Mouse (Mus musculus): Measurements from ENCODE around the gene Spg7. TPM values are rescaled to one million over a fixed set of nuclear protein-coding genes. Genes with fewer than 3 reads are reported as not detected.
"Not testable (repeated sequence)": the region's sequence is repeated elsewhere in the genome, so short reads cannot be mapped to it uniquely, and the experiment has no call there.

The Spg7 gene
- total and polyA plus RNA-seq, 3 experiments: 74.4 to 113 (median 88.2) TPM

GRCm38 (mm10) chr8:123020859-123021258, 41.9 kb upstream of the Spg7 start:
- peaks cover 24% of the 10 kb centered on the region for H3K36me3 ChIP-seq (ENCODE audit: control insufficient read depth, insufficient read depth, low read length)
- no peak for TF ChIP-seq POLR2A (IDR thresholded peaks at IDR 0.05; ENCODE audit: insufficient read depth, low read depth, low read length)
- no peak for TF ChIP-seq EP300 (IDR thresholded peaks at IDR 0.05; ENCODE audit: insufficient read depth, low read depth, low read length)
- no peak for TF ChIP-seq CTCF (IDR thresholded peaks at IDR 0.05)
- peaks cover 7% of the 10 kb centered on the region for H3K79me2 ChIP-seq (replicated peaks; ENCODE audit: control insufficient read depth, insufficient read depth, low read length)
- H3K4me1 ChIP-seq (ENCODE audit: control insufficient read depth, insufficient read depth, low read length): peaks cover 32% of the 10 kb centered on the region
- intact Hi-C loops (cut with DNase I): no loop called here
- 35% methylated on average over 2 of the region's 2 CpGs for WGBS
- H3K27ac ChIP-seq: no peak overlapping the region
- H3K9ac ChIP-seq (ENCODE audit: low read depth, low read length): no peak overlapping the region
- no peak overlapping the region for H3K4me3 ChIP-seq
- H3K27me3 ChIP-seq (ENCODE audit: control insufficient read depth, insufficient read depth, low read length): no peaks in the 10 kb centered on the region
- DNase-seq: no peak

- Histone ChIP-seq H3K4me1 (ENCODE audit: control insufficient read depth, insufficient read depth, low read length) (peaks cover 31% of the 10 kb centered on the region), H3K79me2 (replicated peaks; ENCODE audit: control insufficient read depth, insufficient read depth, low read length) (peaks cover 9% of the 10 kb centered on the region), H3K4me3 (no peak overlapping the region), H3K9ac (ENCODE audit: low read depth, low read length) (no peak overlapping the region), H3K27me3 (ENCODE audit: control insufficient read depth, insufficient read depth, low read length) (no peaks in the 10 kb centered on the region), H3K36me3 (ENCODE audit: control insufficient read depth, insufficient read depth, low read length) (peaks cover 24% of the 10 kb centered on the region), H3K27ac (peak overlapping the region; percentile 11; the same call in 1 of the 2 replicates)
- intact Hi-C loops (cut with DNase I): no loop called here
- TF ChIP-seq POLR2A (IDR thresholded peaks at IDR 0.05; ENCODE audit: insufficient read depth, low read depth, low read length) (no peak), EP300 (IDR thresholded peaks at IDR 0.05; ENCODE audit: insufficient read depth, low read depth, low read length) (0 out of 2 replicates have a peak, but pooled peaks have one; percentile 30)
- no peak for DNase-seq
- WGBS: 42% methylated on average over 1 of the region's 1 CpGs
Observed at GRCm38 (mm10) chr8:123021259-123021658, 41.5 kb upstream of the Spg7 start.

- WGBS: 59% methylated on average over 3 of the region's 3 CpGs
Observed at GRCm38 (mm10) chr8:123022727-123023126, 40.0 kb upstream of the Spg7 start.

GRCm38 (mm10) chr8:123024226-123024625, 38.5 kb upstream of the Spg7 start:
- H3K9ac ChIP-seq (ENCODE audit: low read depth, low read length): no peak overlapping the region
- intact Hi-C loops (cut with DNase I): no loop called here
- H3K27ac ChIP-seq: no peak overlapping the region
- 97% methylated on average over 2 of the region's 2 CpGs for WGBS
- peaks cover 27% of the 10 kb centered on the region for H3K4me1 ChIP-seq (ENCODE audit: control insufficient read depth, insufficient read depth, low read length)
- peaks cover 23% of the 10 kb centered on the region for H3K36me3 ChIP-seq (ENCODE audit: control insufficient read depth, insufficient read depth, low read length)
- TF ChIP-seq POLR2A (IDR thresholded peaks at IDR 0.05; ENCODE audit: insufficient read depth, low read depth, low read length): no peak
- no peak for TF ChIP-seq EP300 (IDR thresholded peaks at IDR 0.05; ENCODE audit: insufficient read depth, low read depth, low read length)
- no peak for TF ChIP-seq CTCF (IDR thresholded peaks at IDR 0.05)
- no peak overlapping the region for H3K4me3 ChIP-seq
- no peak for DNase-seq
- H3K79me2 ChIP-seq (replicated peaks; ENCODE audit: control insufficient read depth, insufficient read depth, low read length): peaks cover 13% of the 10 kb centered on the region
- H3K27me3 ChIP-seq (ENCODE audit: control insufficient read depth, insufficient read depth, low read length): no peaks in the 10 kb centered on the region

More at GRCm38 (mm10) chr8:123022727-123023126, 40.0 kb upstream of the Spg7 start:
- Histone ChIP-seq H3K27me3 (ENCODE audit: control insufficient read depth, insufficient read depth, low read length) (no peaks in the 10 kb centered on the region), H3K79me2 (replicated peaks; ENCODE audit: control insufficient read depth, insufficient read depth, low read length) (peaks cover 11% of the 10 kb centered on the region), H3K4me3 (no peak overlapping the region), H3K36me3 (ENCODE audit: control insufficient read depth, insufficient read depth, low read length) (peaks cover 21% of the 10 kb centered on the region), H3K9ac (ENCODE audit: low read depth, low read length) (no peak overlapping the region), H3K27ac (no peak overlapping the region), H3K4me1 (ENCODE audit: control insufficient read depth, insufficient read depth, low read length) (peaks cover 33% of the 10 kb centered on the region)
- intact Hi-C loops (cut with DNase I): no loop called here
- DNase-seq: no peak
- TF ChIP-seq POLR2A (IDR thresholded peaks at IDR 0.05; ENCODE audit: insufficient read depth, low read depth, low read length) (no peak), CTCF (IDR thresholded peaks at IDR 0.05) (no peak), EP300 (IDR thresholded peaks at IDR 0.05; ENCODE audit: insufficient read depth, low read depth, low read length) (no peak)

GRCm38 (mm10) chr8:123025951-123026351, 36.8 kb upstream of the Spg7 start:
- Histone ChIP-seq H3K79me2 (replicated peaks; ENCODE audit: control insufficient read depth, insufficient read depth, low read length) (peaks cover 15% of the 10 kb centered on the region), H3K4me1 (ENCODE audit: control insufficient read depth, insufficient read depth, low read length) (peaks cover 23% of the 10 kb centered on the region), H3K27ac (no peak overlapping the region), H3K9ac (ENCODE audit: low read depth, low read length) (no peak overlapping the region), H3K4me3 (no peak overlapping the region), H3K36me3 (ENCODE audit: control insufficient read depth, insufficient read depth, low read length) (peaks cover 17% of the 10 kb centered on the region), H3K27me3 (ENCODE audit: control insufficient read depth, insufficient read depth, low read length) (no peaks in the 10 kb centered on the region)
- no peak for DNase-seq
- 62% methylated on average over 3 of the region's 3 CpGs for WGBS
- TF ChIP-seq CTCF (IDR thresholded peaks at IDR 0.05) (no peak), EP300 (IDR thresholded peaks at IDR 0.05; ENCODE audit: insufficient read depth, low read depth, low read length) (no peak), POLR2A (IDR thresholded peaks at IDR 0.05; ENCODE audit: insufficient read depth, low read depth, low read length) (no peak)
- intact Hi-C loops (cut with DNase I): no loop called here

DNA sequence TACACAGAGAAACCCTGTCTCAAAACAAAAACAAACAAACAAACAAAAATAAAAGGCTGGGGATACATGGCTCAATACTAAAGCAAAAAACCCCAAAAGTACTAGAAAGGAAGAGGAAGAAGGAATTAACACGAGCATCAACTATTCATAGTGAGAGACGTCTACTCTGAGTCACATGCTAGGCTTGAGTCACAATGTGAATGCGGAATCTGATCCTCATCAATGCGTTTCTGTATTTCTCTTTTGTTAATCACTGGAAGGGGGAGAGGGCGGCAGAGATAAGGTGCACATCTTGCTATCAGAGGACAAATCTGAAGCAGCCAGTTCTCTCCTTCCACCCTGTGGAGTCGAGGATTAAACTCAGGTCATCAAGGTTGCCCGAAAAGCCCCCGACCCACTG, 35.0 kb upstream of the Spg7 start:
- Histone ChIP-seq H3K9ac (ENCODE audit: low read depth, low read length) (no peak overlapping the region), H3K27me3 (ENCODE audit: control insufficient read depth, insufficient read depth, low read length) (no peaks in the 10 kb centered on the region), H3K4me3 (no peak overlapping the region), H3K79me2 (replicated peaks; ENCODE audit: control insufficient read depth, insufficient read depth, low read length) (peaks cover 19% of the 10 kb centered on the region), H3K27ac (no peak overlapping the region), H3K4me1 (ENCODE audit: control insufficient read depth, insufficient read depth, low read length) (peaks cover 22% of the 10 kb centered on the region), H3K36me3 (ENCODE audit: control insufficient read depth, insufficient read depth, low read length) (peaks cover 19% of the 10 kb centered on the region)
- 76% methylated on average over 8 of the region's 8 CpGs for WGBS
- no peak for TF ChIP-seq EP300 (IDR thresholded peaks at IDR 0.05; ENCODE audit: insufficient read depth, low read depth, low read length)
- no peak for TF ChIP-seq POLR2A (IDR thresholded peaks at IDR 0.05; ENCODE audit: insufficient read depth, low read depth, low read length)
- TF ChIP-seq CTCF (IDR thresholded peaks at IDR 0.05): no peak
- intact Hi-C loops (cut with DNase I): no loop called here
- no peak for DNase-seq

DNA sequence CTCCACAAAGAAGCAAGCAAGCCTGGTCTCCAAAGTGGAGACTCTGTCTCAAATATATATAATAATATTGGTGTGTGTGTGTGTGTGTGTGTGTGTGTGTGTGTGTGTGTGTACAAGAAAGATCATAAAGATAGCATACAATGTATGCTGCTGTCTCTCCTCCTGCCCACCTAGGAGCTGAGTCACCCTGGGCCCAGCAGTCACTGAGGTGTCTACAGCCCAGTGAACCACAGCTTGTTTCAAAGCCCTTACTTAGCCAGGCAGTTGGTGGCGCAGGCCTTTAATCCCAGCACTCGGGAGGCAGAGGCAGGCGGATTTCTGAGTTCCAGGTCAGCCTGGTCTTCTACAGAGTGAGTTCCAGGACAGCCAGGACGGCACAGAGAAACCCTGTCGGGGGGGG, 32.7 kb upstream of the Spg7 start:
- H3K4me1 ChIP-seq (ENCODE audit: control insufficient read depth, insufficient read depth, low read length): peaks cover 22% of the 10 kb centered on the region
- H3K27ac ChIP-seq; DNase-seq; H3K4me3 ChIP-seq; H3K9ac ChIP-seq (ENCODE audit: low read depth, low read length); H3K27me3 ChIP-seq (ENCODE audit: control insufficient read depth, insufficient read depth, low read length): not testable (repeated sequence)
- 63% methylated on average over 5 of the region's 5 CpGs for WGBS
- peaks cover 27% of the 10 kb centered on the region for H3K36me3 ChIP-seq (ENCODE audit: control insufficient read depth, insufficient read depth, low read length)
- H3K79me2 ChIP-seq (replicated peaks; ENCODE audit: control insufficient read depth, insufficient read depth, low read length): peaks cover 21% of the 10 kb centered on the region
- intact Hi-C loops (cut with DNase I): loop anchor here (5.0 kb wide), 1 partner anchor 33 kb away; no protein-coding TSS in a partner anchor

All from heart, adult 2 months (tissue).